8 mouse cellular contexts compared by ENCODE assay signal in the genomic region with DNA sequence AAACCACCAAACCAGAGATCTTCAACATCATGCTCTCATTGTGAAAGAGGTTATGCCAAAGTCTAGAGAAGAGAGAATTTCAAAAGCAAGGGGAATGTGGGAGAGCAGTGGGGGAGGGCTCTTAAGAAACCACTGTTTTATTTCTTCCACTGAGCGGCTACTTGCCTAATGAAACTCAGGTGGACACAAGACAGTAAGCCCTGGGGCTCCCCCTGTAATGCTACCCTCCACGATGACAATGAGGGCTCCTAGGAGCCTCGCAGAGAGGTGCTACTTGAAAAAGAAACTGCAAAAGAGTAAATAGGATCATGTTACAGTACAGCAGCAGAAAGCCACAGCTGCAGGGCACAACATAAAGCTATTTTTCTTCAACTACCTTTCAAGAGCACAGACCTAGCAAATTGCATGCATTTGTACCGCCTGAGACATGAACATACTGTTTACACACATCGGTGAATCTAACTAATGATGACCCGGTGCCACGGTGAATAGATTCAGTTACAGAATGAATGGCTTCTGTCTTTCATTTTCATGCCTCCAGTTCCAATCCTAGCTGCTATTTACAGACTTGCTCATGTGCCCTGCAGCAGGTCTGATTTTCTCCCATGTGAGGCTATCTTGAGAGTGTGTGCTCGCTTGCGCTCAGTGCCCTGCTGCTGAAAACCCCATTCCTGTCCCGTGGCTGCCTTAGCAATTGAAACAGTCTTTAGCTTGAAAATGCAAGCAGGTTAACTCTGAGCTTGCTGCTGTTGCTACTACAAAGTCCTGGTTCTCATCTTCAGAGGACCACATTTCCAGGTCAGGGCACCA. TPM values are rescaled to one million over a fixed set of nuclear protein-coding genes. Genes with fewer than 3 reads are reported as not detected.
DNase-seq lines count a peak whose midpoint lies in the region; ATAC-seq lines count a peak whose summit lies in the region.

No protein-coding gene starts in this region.

- H3K27me3 ChIP-seq in erythroblast, embryonic 14.5 days (ENCODE audit: control insufficient read depth): peaks cover 24% of the 10 kb centered on the region
- peaks cover 7% of the 10 kb centered on the region for H3K27me3 ChIP-seq in forebrain, embryonic 15.5 days
- 0 out of 2 replicates have a peak, but pooled peaks cover 11% of the 10 kb centered on the region for H3K27me3 ChIP-seq in midbrain, embryonic 13.5 days

- intact Hi-C loops in left cerebral cortex, postnatal 25 days (cut with DNase I): no loop called here

- H3K4me3 ChIP-seq in erythroblast, embryonic 14.5 days (replicated peaks): peak overlapping the region; percentile 5
- peak overlapping the region; percentile 45; the same call in 1 of the 2 replicates for H3K4me3 ChIP-seq in forebrain, embryonic 15.5 days
- peak overlapping the region; percentile 52 for H3K4me3 ChIP-seq in midbrain, embryonic 13.5 days (replicated peaks)

- WGBS in forebrain, embryonic 15.5 days: 2% methylated on average over 10 of the region's 10 CpGs
- WGBS in midbrain, embryonic 13.5 days: 5% methylated on average over 10 of the region's 10 CpGs

- H3K4me1 ChIP-seq in erythroblast, embryonic 14.5 days (ENCODE audit: control insufficient read depth): no peaks in the 10 kb centered on the region
- H3K4me1 ChIP-seq in forebrain, embryonic 15.5 days: peaks cover 20% of the 10 kb centered on the region
- H3K4me1 ChIP-seq in midbrain, embryonic 13.5 days (replicated peaks): peaks cover 21% of the 10 kb centered on the region

- H3K27ac ChIP-seq in forebrain, embryonic 15.5 days (replicated peaks): no peak overlapping the region
- no peak overlapping the region for H3K27ac ChIP-seq in midbrain, embryonic 13.5 days

- no peaks in the 10 kb centered on the region for H3K9me3 ChIP-seq in erythroblast, embryonic 14.5 days (ENCODE audit: control insufficient read depth, low read length)
- H3K9me3 ChIP-seq in forebrain, embryonic 15.5 days: peaks cover 5% of the 10 kb centered on the region; the same call in 1 of the 2 replicates
- no peaks in the 10 kb centered on the region for H3K9me3 ChIP-seq in midbrain, embryonic 13.5 days

- H3K4me2 ChIP-seq in forebrain, embryonic 15.5 days (replicated peaks): peak overlapping the region; percentile 84
- peak overlapping the region; percentile 90 for H3K4me2 ChIP-seq in midbrain, embryonic 13.5 days (replicated peaks)

- no peak overlapping the region for H3K9ac ChIP-seq in forebrain, embryonic 15.5 days (replicated peaks)
- 0 out of 2 replicates have a peak overlapping the region, but pooled peaks have one; percentile 4 for H3K9ac ChIP-seq in midbrain, embryonic 13.5 days (replicated peaks)

- H3K36me3 ChIP-seq in erythroblast, embryonic 14.5 days (ENCODE audit: control insufficient read depth): no peaks in the 10 kb centered on the region
- no peaks in the 10 kb centered on the region for H3K36me3 ChIP-seq in forebrain, embryonic 15.5 days
- no peaks in the 10 kb centered on the region for H3K36me3 ChIP-seq in midbrain, embryonic 13.5 days

- no peak for ATAC-seq in erythroblast, adult 5-6 weeks (replicated peaks; ENCODE audit: low FRiP score, poor library complexity, severe bottlenecking)
- ATAC-seq in forebrain, embryonic 15.5 days (replicated peaks): no peak
- peak; percentile 41 for ATAC-seq in inflammation-experienced regulatory T-cells, adult 6 months
- peak; percentile 28; the same call in 1 of the 2 replicates for ATAC-seq in midbrain, embryonic 13.5 days
- ATAC-seq in activated CD4-positive, CD25-positive, alpha-beta regulatory T cell, adult 4 months: no peak

- DNase-seq in gastrocnemius, postnatal 10 days: no peak
- no peak for DNase-seq in left cerebral cortex, postnatal 25 days (ENCODE audit: low spot score in 2 of 2)

RNA-seq across cellular contexts. Expression of a gene that starts 1.3 kb away (rescaled TPM):
- polyA plus RNA-seq in erythroblast, embryonic 14.5 days (2012): not detected in 2 replicates
- total RNA-seq in erythroblast, adult 5-6 weeks (2015; ENCODE audit: low replicate concordance): not detected in 2 replicates
- total RNA-seq in erythroblast, adult 5-6 weeks (2017; ENCODE audit: low replicate concordance): not detected in 2 replicates
- 0.66 and 1.0 TPM in 2 replicates for polyA plus RNA-seq in forebrain, embryonic 15.5 days (2015; fragmentation: Nextera tagmentation; extraction: Ambion mirVana)
- polyA plus RNA-seq in inflammation-experienced regulatory T-cells, adult 6 months (2017; shearing (Covaris generic)): under 1 TPM in 2 of 3 experiments, not detected in 1; 0.13 to 0.29 TPM
- 1.3 and 1.4 TPM in 2 replicates for polyA plus RNA-seq in midbrain, embryonic 13.5 days (2015; fragmentation: Nextera tagmentation; extraction: Ambion mirVana)
- total RNA-seq in gastrocnemius, postnatal 10 days (2021): 10 to 100 TPM; 10.3 to 13.1 TPM
- total RNA-seq in left cerebral cortex, postnatal 25 days (2021): 1 to 10 TPM; 2.1 to 3.9 TPM
- polyA plus RNA-seq in activated CD4-positive, CD25-positive, alpha-beta regulatory T cell, adult 4 months (2017; shearing (Covaris generic)): not detected

Comparison
In these comparisons a context has a peak if more than half of its experiments do, and no peak if none do; other contexts are left out.
1. ATAC-seq: peak in inflammation-experienced regulatory T-cells, adult 6 months (single experiment) and midbrain, embryonic 13.5 days (single experiment); none in erythroblast, adult 5-6 weeks (single experiment), forebrain, embryonic 15.5 days (single experiment) and activated CD4-positive, CD25-positive, alpha-beta regulatory T cell, adult 4 months (single experiment).
2. Peak in every context shown above with its lines, with median percentiles within 50 percentile points of each other: H3K4me3 ChIP-seq.